Mouse (Mus musculus) neural tube, embryonic 11.5 days (tissue): ENCODE results near the gene Wipf3. TPM values are rescaled to one million over a fixed set of nuclear protein-coding genes. Genes with fewer than 3 reads are reported as not detected.

Experiments
- ATAC-seq: fragments of 200-750 bp; cut with Nextera tagmentation; 2 replicates; pipeline ENCODE4 v1.8.0; 2017; ENCODE audit warnings: moderate number of reproducible peaks, mild to moderate bottlenecking, moderate TSS enrichment, moderate library complexity; ENCODE audit not compliant: insufficient read depth, low FRiP score, low TSS enrichment
- DNase-seq: peaks from one replicate; pipeline ENCODE4 v3.0.0-alpha.2; 2015; ENCODE audit warnings: low spot score
- H3K27ac ChIP-seq: fragments of 300-500 bp; sonication (generic); 2 replicates; pipeline ENCODE4 v1.5.1; 2014; ENCODE audit warnings: low read depth, mild to moderate bottlenecking, low read length
- H3K27me3 ChIP-seq: fragments of 300-500 bp; sonication (generic); 2 replicates; pipeline ENCODE4 v1.6.1; 2014; ENCODE audit warnings: mild to moderate bottlenecking, low read length, mixed read lengths; ENCODE audit not compliant: control insufficient read depth, insufficient read depth
- H3K36me3 ChIP-seq: fragments of 300-500 bp; sonication (generic); 2 replicates; pipeline ENCODE4 v1.6.1; 2014; ENCODE audit warnings: mild to moderate bottlenecking, low read length, moderate library complexity, mixed read lengths; ENCODE audit not compliant: control insufficient read depth, insufficient read depth
- H3K4me1 ChIP-seq: fragments of 300-500 bp; sonication (generic); 2 replicates; pipeline ENCODE4 v1.6.1; 2014; ENCODE audit warnings: low read length, mixed read lengths; ENCODE audit not compliant: control insufficient read depth, insufficient read depth
- H3K4me2 ChIP-seq: fragments of 300-500 bp; sonication (generic); 2 replicates; pipeline ENCODE4 v1.6.1; 2014; ENCODE audit warnings: low read depth, mild to moderate bottlenecking, moderate library complexity
- H3K4me3 ChIP-seq: fragments of 300-500 bp; sonication (generic); 2 replicates; pipeline ENCODE4 v1.5.1; 2014; ENCODE audit warnings: low read depth, low read length
- H3K9ac ChIP-seq: fragments of 300-500 bp; sonication (generic); 2 replicates; pipeline ENCODE4 v1.6.1; 2014; ENCODE audit warnings: mild to moderate bottlenecking, low read length
- H3K9me3 ChIP-seq: fragments of 300-500 bp; sonication (generic); 2 replicates; pipeline ENCODE4 v1.6.1; 2016; ENCODE audit warnings: low read length; ENCODE audit not compliant: control insufficient read depth
- WGBS: fragments of 180-500 bp; shearing (Covaris S2); extraction: QIAGEN DNeasy Blood & Tissue Kit; methylation state at CpG from one replicate; pipeline ENCODE4 v1.1.7; 2014; 5-methylcytosine and 5-hydroxymethylcytosine counted together
- polyA plus RNA-seq: library from polyadenylated mRNA; unstranded; fragments of >200 nt; fragmentation: Nextera tagmentation; extraction: Ambion mirVana; gene quantifications from 2 replicates; pipeline ENCODE4 v1.2.1, GENCODE M21; 2014

Wipf3 gene
- polyA plus RNA-seq, 1 experiment from 2014 or later: 0.80 TPM

GRCm38 (mm10) chr6:54542836-54543235, 113.4 kb downstream of the Wipf3 start:
- no peak for DNase-seq
- no peak for ATAC-seq
- H3K4me1 ChIP-seq: peaks cover 18% of the 10 kb centered on the region
- no peaks in the 10 kb centered on the region for H3K36me3 ChIP-seq
- no peak overlapping the region for H3K9ac ChIP-seq
- no peak overlapping the region for H3K4me3 ChIP-seq
- 88% methylated on average over 7 of the region's 7 CpGs for WGBS
- H3K9me3 ChIP-seq: no peaks in the 10 kb centered on the region
- no peaks in the 10 kb centered on the region for H3K27me3 ChIP-seq
- no peak overlapping the region for H3K27ac ChIP-seq
- H3K4me2 ChIP-seq: no peak overlapping the region

- H3K36me3 ChIP-seq: no peaks in the 10 kb centered on the region
- no peak overlapping the region for H3K4me2 ChIP-seq
- H3K9ac ChIP-seq: no peak overlapping the region
- peaks cover 17% of the 10 kb centered on the region for H3K4me1 ChIP-seq
- H3K9me3 ChIP-seq: no peaks in the 10 kb centered on the region
- H3K27me3 ChIP-seq: no peaks in the 10 kb centered on the region
- DNase-seq: no peak
- H3K27ac ChIP-seq: no peak overlapping the region
- 83% methylated on average over 2 of the region's 2 CpGs for WGBS
- no peak overlapping the region for H3K4me3 ChIP-seq
- no peak for ATAC-seq
Measured at GRCm38 (mm10) chr6:54543646-54544045, 114.2 kb downstream of the Wipf3 start.

GRCm38 (mm10) chr6:54548314-54549019, 119.1 kb downstream of the Wipf3 start:
- H3K4me2 ChIP-seq: no peak overlapping the region
- H3K4me3 ChIP-seq: no peak overlapping the region
- H3K9ac ChIP-seq: no peak overlapping the region
- H3K4me1 ChIP-seq: peaks cover 6% of the 10 kb centered on the region; the same call in 1 of the 2 replicates
- no peaks in the 10 kb centered on the region for H3K9me3 ChIP-seq
- H3K27me3 ChIP-seq: no peaks in the 10 kb centered on the region
- H3K36me3 ChIP-seq: no peaks in the 10 kb centered on the region
- DNase-seq (no peak), ATAC-seq (no peak; the same call in 1 of the 2 replicates)
- WGBS: 84% methylated on average over 13 of the region's 13 CpGs
- H3K27ac ChIP-seq: 0 out of 2 replicates have a peak overlapping the region, but pooled peaks have one; percentile 34

- H3K4me3 ChIP-seq: no peak overlapping the region
Measured at GRCm38 (mm10) chr6:54549311-54549710, 119.9 kb downstream of the Wipf3 start.

GRCm38 (mm10) chr6:54550801-54551323, 121.5 kb downstream of the Wipf3 start:
- no peaks in the 10 kb centered on the region for H3K9me3 ChIP-seq
- no peak for ATAC-seq
- no peak overlapping the region for H3K9ac ChIP-seq
- peaks cover 15% of the 10 kb centered on the region for H3K4me1 ChIP-seq
- DNase-seq: no peak
- H3K4me3 ChIP-seq: no peak overlapping the region
- no peak overlapping the region for H3K27ac ChIP-seq
- no peak overlapping the region for H3K4me2 ChIP-seq
- no peaks in the 10 kb centered on the region for H3K27me3 ChIP-seq
- H3K36me3 ChIP-seq: no peaks in the 10 kb centered on the region
- WGBS: 79% methylated on average over 7 of the region's 7 CpGs

More at GRCm38 (mm10) chr6:54549311-54549710, 119.9 kb downstream of the Wipf3 start:
- Histone ChIP-seq H3K9ac (no peak overlapping the region), H3K36me3 (no peaks in the 10 kb centered on the region), H3K4me1 (peaks cover 14% of the 10 kb centered on the region), H3K27me3 (no peaks in the 10 kb centered on the region), H3K4me2 (no peak overlapping the region), H3K9me3 (no peaks in the 10 kb centered on the region), H3K27ac (no peak overlapping the region)
- DNase-seq: no peak
- ATAC-seq: no peak
- WGBS: 70% methylated on average over 4 of the region's 4 CpGs

GRCm38 (mm10) chr6:54552721-54553413, 123.5 kb downstream of the Wipf3 start:
- Histone ChIP-seq H3K9ac (no peak overlapping the region), H3K9me3 (no peaks in the 10 kb centered on the region), H3K4me2 (no peak overlapping the region), H3K4me1 (peaks cover 15% of the 10 kb centered on the region), H3K27me3 (no peaks in the 10 kb centered on the region), H3K4me3 (no peak overlapping the region), H3K27ac (no peak overlapping the region), H3K36me3 (no peaks in the 10 kb centered on the region)
- no peak for ATAC-seq
- WGBS: 55% methylated on average over 9 of the region's 9 CpGs
- DNase-seq: no peak

Other genes with a start within 250 kb of the Wipf3 start
- 0.78 and 0.88 TPM in 2 replicates for gene Prr15, start 103.8 kb upstream of the Wipf3 start, polyA plus RNA-seq
- 59.2 and 66.7 TPM in 2 replicates for gene Scrn1, start 136.9 kb downstream of the Wipf3 start, polyA plus RNA-seq
- gene Plekha8, start 165.5 kb downstream of the Wipf3 start, polyA plus RNA-seq: 21.4 and 22.0 TPM in 2 replicates
- 20.7 and 21.5 TPM in 2 replicates for gene Fkbp14, start 167.7 kb downstream of the Wipf3 start, polyA plus RNA-seq